Mouse (Mus musculus) heart, adult 8-10 months (tissue): ENCODE data around the gene Gm37240. TPM values are rescaled to one million over a fixed set of nuclear protein-coding genes. Genes with fewer than 3 reads are reported as not detected.
"Not testable (repeated sequence)": the region's sequence is repeated elsewhere in the genome, so short reads cannot be mapped to it uniquely, and the experiment has no call there.

Source experiments
- DNase-seq: peaks from one replicate; pipeline ENCODE4 v3.0.0; 2022; ENCODE audit warnings: low spot score
- total RNA-seq, 4 experiments: library from RNA; stranded (reverse); gene quantifications; 2 replicates each; pipeline ENCODE4 v1.2.4; 2022

The Gm37240 gene
- total RNA-seq, 4 experiments from 2014 or later: 36.8 to 49.5 (median 39.2) TPM

GRCm38 (mm10) chr3:84649578-84650327 is 1237.6 kb downstream of the Gm37240 start:
- DNase-seq: no peak

GRCm38 (mm10) chr3:84648069-84648468 is 1239.2 kb downstream of the Gm37240 start:
- not testable (repeated sequence) for DNase-seq

- DNase-seq: no peak
Measured at GRCm38 (mm10) chr3:84647616-84648015, 1239.7 kb downstream of the Gm37240 start.

- no peak for DNase-seq
Measured at GRCm38 (mm10) chr3:84646331-84646845, 1240.9 kb downstream of the Gm37240 start.

GRCm38 (mm10) chr3:84646007-84646290 is 1241.4 kb downstream of the Gm37240 start:
- DNase-seq: no peak

- DNase-seq: no peak
Measured at GRCm38 (mm10) chr3:84645156-84646006, 1241.9 kb downstream of the Gm37240 start.

GRCm38 (mm10) chr3:84642942-84643341 is 1244.4 kb downstream of the Gm37240 start:
- DNase-seq: no peak

- DNase-seq: no peak
Measured at GRCm38 (mm10) chr3:84641391-84641790, 1245.9 kb downstream of the Gm37240 start.

GRCm38 (mm10) chr3:84640536-84640935 is 1246.8 kb downstream of the Gm37240 start:
- no peak for DNase-seq

GRCm38 (mm10) chr3:84639767-84640500 is 1247.4 kb downstream of the Gm37240 start:
- no peak for DNase-seq

GRCm38 (mm10) chr3:84638858-84639257 is 1248.5 kb downstream of the Gm37240 start:
- no peak for DNase-seq

GRCm38 (mm10) chr3:84637890-84638578 is 1249.3 kb downstream of the Gm37240 start:
- DNase-seq: no peak

GRCm38 (mm10) chr3:84637095-84637494 is 1250.2 kb downstream of the Gm37240 start:
- DNase-seq: no peak

- no peak for DNase-seq
Measured at GRCm38 (mm10) chr3:84631586-84631985, 1255.7 kb downstream of the Gm37240 start.

GRCm38 (mm10) chr3:84622026-84622425 is 1265.3 kb downstream of the Gm37240 start:
- no peak for DNase-seq

GRCm38 (mm10) chr3:84619725-84620124 is 1267.6 kb downstream of the Gm37240 start:
- DNase-seq: no peak

GRCm38 (mm10) chr3:84619056-84619455 is 1268.3 kb downstream of the Gm37240 start:
- DNase-seq: no peak

GRCm38 (mm10) chr3:84618627-84619026 is 1268.7 kb downstream of the Gm37240 start:
- DNase-seq: no peak

- DNase-seq: no peak
Measured at GRCm38 (mm10) chr3:84615856-84616225, 1271.5 kb downstream of the Gm37240 start.

- peak; percentile 21 for DNase-seq
Measured at GRCm38 (mm10) chr3:84615050-84615855, 1272.1 kb downstream of the Gm37240 start.
